Mouse (Mus musculus) kidney, adult 9 months (tissue): ENCODE results near the gene Map7d1.
"Not testable (repeated sequence)": the region's sequence is repeated elsewhere in the genome, so short reads cannot be mapped to it uniquely, and the experiment has no call there.

Experiments used
- DNase-seq: peaks from one replicate; pipeline ENCODE4 v3.0.0; 2022

Map7d1 gene

GRCm38 (mm10) chr4:126237721-126238242, 18.4 kb downstream of the Map7d1 start:
- no peak for DNase-seq

- peak; percentile 83 for DNase-seq
These were observed 19.5 kb downstream of the Map7d1 start for GRCm38 (mm10) chr4:126236467-126237280.

GRCm38 (mm10) chr4:126235191-126235590, 21.0 kb downstream of the Map7d1 start:
- DNase-seq, result no peak

- DNase-seq, result no peak
These were observed 21.5 kb downstream of the Map7d1 start for GRCm38 (mm10) chr4:126234496-126235175.

GRCm38 (mm10) chr4:126233676-126234308, 22.4 kb downstream of the Map7d1 start:
- DNase-seq, result no peak

GRCm38 (mm10) chr4:126229900-126230299, 26.2 kb downstream of the Map7d1 start:
- DNase-seq, result no peak

- DNase-seq, result no peak
These were observed 28.0 kb downstream of the Map7d1 start for GRCm38 (mm10) chr4:126228144-126228543.

GRCm38 (mm10) chr4:126227077-126227761, 28.9 kb downstream of the Map7d1 start:
- DNase-seq, result peak; percentile 93

- DNase-seq, result no peak
These were observed 29.5 kb downstream of the Map7d1 start for GRCm38 (mm10) chr4:126226640-126227039.

GRCm38 (mm10) chr4:126222631-126223030, 33.5 kb downstream of the Map7d1 start:
- no peak for DNase-seq

GRCm38 (mm10) chr4:126220045-126220444, 36.1 kb downstream of the Map7d1 start:
- no peak for DNase-seq

GRCm38 (mm10) chr4:126219540-126219939, 36.6 kb downstream of the Map7d1 start:
- not testable (repeated sequence) for DNase-seq

GRCm38 (mm10) chr4:126217771-126218170, 38.4 kb downstream of the Map7d1 start:
- DNase-seq, result no peak

- DNase-seq, result no peak
These were observed 49.1 kb downstream of the Map7d1 start for GRCm38 (mm10) chr4:126207081-126207480.

- peak; percentile 65 for DNase-seq
These were observed 50.8 kb downstream of the Map7d1 start for GRCm38 (mm10) chr4:126205386-126205785.

GRCm38 (mm10) chr4:126204661-126205230, 51.4 kb downstream of the Map7d1 start:
- DNase-seq, result no peak

- no peak for DNase-seq
These were observed 52.1 kb downstream of the Map7d1 start for GRCm38 (mm10) chr4:126204016-126204415.

GRCm38 (mm10) chr4:126203336-126203895, 52.7 kb downstream of the Map7d1 start:
- no peak for DNase-seq

GRCm38 (mm10) chr4:126202303-126203181, 53.6 kb downstream of the Map7d1 start, which contains the start of gene Thrap3:
Gene Thrap3, minus strand, starts transcription at chr4:126202760.
- peak; percentile 99 for DNase-seq

GRCm38 (mm10) chr4:126201514-126202302, 54.4 kb downstream of the Map7d1 start:
- DNase-seq, result peak; percentile 44
